Mouse (Mus musculus) hindbrain, postnatal 0 days (tissue): ENCODE results near the gene Wdr81. TPM values are rescaled to one million over a fixed set of nuclear protein-coding genes. Genes with fewer than 3 reads are reported as not detected.

Experiments used
- ATAC-seq: fragments of 200-750 bp; cut with Nextera tagmentation; 2 replicates; pipeline ENCODE4 v1.8.0; 2017; ENCODE audit warnings: mild to moderate bottlenecking, moderate TSS enrichment, moderate library complexity
- DNase-seq: peaks from one replicate; pipeline ENCODE4 v3.0.0-alpha.2; 2015; ENCODE audit warnings: low spot score
- H3K27ac ChIP-seq: fragments of 300-500 bp; sonication (generic); 2 replicates; pipeline ENCODE4 v1.5.1; 2014; ENCODE audit warnings: mild to moderate bottlenecking
- H3K27me3 ChIP-seq: fragments of 300-500 bp; sonication (generic); 2 replicates; pipeline ENCODE4 v1.6.1; 2014; ENCODE audit warnings: low read length, mixed read lengths; ENCODE audit not compliant: insufficient read depth
- H3K36me3 ChIP-seq: fragments of 300-500 bp; sonication (generic); 2 replicates; pipeline ENCODE4 v1.6.1; 2014; ENCODE audit warnings: low read length, mixed read lengths; ENCODE audit not compliant: insufficient read depth
- H3K4me1 ChIP-seq: fragments of 300-500 bp; sonication (generic); 2 replicates; pipeline ENCODE4 v1.6.1; 2014; ENCODE audit warnings: antibody characterized with exemption, low read length, mixed read lengths; ENCODE audit not compliant: insufficient read depth
- H3K4me2 ChIP-seq: fragments of 300-500 bp; sonication (generic); 2 replicates; pipeline ENCODE4 v1.6.1; 2014; ENCODE audit warnings: low read depth, mild to moderate bottlenecking, low read length, moderate library complexity, mixed read lengths
- H3K4me3 ChIP-seq: fragments of 300-500 bp; sonication (generic); 2 replicates; pipeline ENCODE4 v1.5.1; 2014; ENCODE audit warnings: low read length
- H3K9ac ChIP-seq: fragments of 300-500 bp; sonication (generic); replicated peaks from 2 replicates; pipeline ENCODE4 v1.6.1; 2014; ENCODE audit warnings: mild to moderate bottlenecking, low read length, moderate library complexity, mixed read lengths
- H3K9me3 ChIP-seq: fragments of 300-500 bp; sonication (generic); 2 replicates; pipeline ENCODE4 v1.6.1; 2016; ENCODE audit warnings: low read length, mixed read lengths
- CTCF ChIP-seq: IDR thresholded peaks from 2 replicates; pipeline ENCODE4 v1.5.1; 2016; ENCODE audit warnings: antibody characterized with exemption, control low read depth, low read depth
- WGBS: fragments of 180-500 bp; shearing (Covaris S2); extraction: QIAGEN DNeasy Blood & Tissue Kit; methylation state at CpG from one replicate; pipeline ENCODE4 v1.1.7; 2014; 5-methylcytosine and 5-hydroxymethylcytosine counted together
- microRNA counts: library from miRNA; unstranded; fragments of <30 nt; microRNA quantifications from one replicate; lab custom pipeline; 2015
- microRNA-seq, 2 experiments: library from miRNA; unstranded; fragments of <30 nt; microRNA quantifications; one replicate each; pipeline ENCODE4; 2016
- polyA plus RNA-seq: library from polyadenylated mRNA; unstranded; fragments of >200 nt; fragmentation: Nextera tagmentation; extraction: Ambion mirVana; gene quantifications from 2 replicates; pipeline ENCODE4 v1.2.1, GENCODE M21; 2015
- total RNA-seq: library from RNA; depleted of rRNA; stranded (reverse); fragments of >200 nt; gene quantifications from 2 replicates; pipeline ENCODE4 v1.2.3, GENCODE M21; 2014; rRNA removed

Wdr81 gene
- total and polyA plus RNA-seq, 2 experiments from 2014 or later: 4.1 to 20.4 TPM

DNA sequence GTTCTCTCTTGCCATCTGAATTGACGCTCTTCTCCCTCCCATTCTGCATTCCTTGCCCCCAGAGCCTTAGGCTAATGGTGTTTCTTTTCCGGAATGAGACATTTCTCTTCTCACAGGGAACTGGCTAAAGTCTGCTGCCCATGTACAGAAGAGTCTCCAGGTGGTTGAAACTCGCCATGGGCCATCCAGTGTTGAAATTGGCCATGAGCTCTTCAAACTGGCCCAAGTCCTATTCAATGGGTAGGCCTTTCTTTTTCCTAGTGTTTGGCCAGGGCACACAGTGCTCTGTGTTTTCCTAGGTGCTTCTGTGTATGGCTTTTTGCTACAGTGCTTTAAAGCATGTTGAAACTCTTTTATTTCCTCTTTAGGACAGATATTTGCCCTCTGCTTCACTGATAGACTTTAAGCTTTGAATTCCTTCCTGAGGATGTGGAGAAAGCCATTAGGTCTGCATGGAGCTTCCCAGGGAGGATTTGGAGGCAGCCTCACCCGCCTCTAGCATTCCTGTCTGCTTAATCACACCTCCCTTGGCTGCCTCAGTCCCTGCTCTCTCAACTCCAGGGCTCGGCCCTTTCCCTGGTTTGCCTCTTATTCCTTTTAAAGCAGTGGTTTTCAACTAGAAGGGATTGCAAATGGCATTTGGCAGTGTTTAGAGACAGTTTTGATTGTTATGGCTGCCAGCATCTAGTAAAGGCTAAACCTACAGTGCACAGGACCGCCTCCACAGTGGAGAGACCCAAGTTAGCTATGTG, 51.0 kb downstream of the Wdr81 start:
- ATAC-seq (no peak), DNase-seq (no peak)
- WGBS: 80% methylated on average over 6 of the region's 6 CpGs
- Histone ChIP-seq H3K9ac (no peak overlapping the region), H3K27me3 (no peaks in the 10 kb centered on the region), H3K4me2 (no peak overlapping the region), H3K4me1 (no peaks in the 10 kb centered on the region), H3K36me3 (no peaks in the 10 kb centered on the region), H3K27ac (no peak overlapping the region), H3K9me3 (no peaks in the 10 kb centered on the region), H3K4me3 (no peak overlapping the region)
- TF ChIP-seq CTCF: no peak

DNA sequence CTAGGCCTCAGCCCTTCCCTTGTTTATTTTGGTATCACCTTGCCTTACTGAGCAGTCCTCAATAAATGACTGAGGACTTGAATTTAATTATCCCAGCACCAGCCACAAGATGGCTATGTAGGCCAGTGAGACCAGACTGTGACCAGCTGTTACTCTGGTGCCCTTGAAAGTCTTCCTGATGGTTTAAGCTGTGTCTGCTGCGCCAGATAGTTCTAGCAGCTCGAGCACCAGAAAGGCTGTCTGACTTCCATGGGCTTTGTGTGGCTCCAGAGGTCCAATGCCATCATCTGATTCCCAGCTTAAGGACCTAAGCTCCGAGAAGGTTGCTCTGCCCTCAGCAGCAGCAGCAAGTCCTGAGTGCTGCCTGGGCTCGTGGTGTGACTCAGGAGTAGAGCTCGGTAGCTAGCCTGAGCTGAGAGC, 52.2 kb downstream of the Wdr81 start:
- TF ChIP-seq CTCF: peak; percentile 89
- no peaks in the 10 kb centered on the region for H3K36me3 ChIP-seq
- H3K4me2 ChIP-seq: no peak overlapping the region
- H3K4me3 ChIP-seq: no peak overlapping the region
- DNase-seq (peak; percentile 89), ATAC-seq (peak; percentile 92)
- H3K4me1 ChIP-seq: no peaks in the 10 kb centered on the region
- no peak overlapping the region for H3K27ac ChIP-seq
- 51% methylated on average over 5 of the region's 5 CpGs for WGBS
- H3K9me3 ChIP-seq: no peaks in the 10 kb centered on the region
- no peak overlapping the region; the same call in 1 of the 2 replicates for H3K9ac ChIP-seq
- H3K27me3 ChIP-seq: no peaks in the 10 kb centered on the region

DNA sequence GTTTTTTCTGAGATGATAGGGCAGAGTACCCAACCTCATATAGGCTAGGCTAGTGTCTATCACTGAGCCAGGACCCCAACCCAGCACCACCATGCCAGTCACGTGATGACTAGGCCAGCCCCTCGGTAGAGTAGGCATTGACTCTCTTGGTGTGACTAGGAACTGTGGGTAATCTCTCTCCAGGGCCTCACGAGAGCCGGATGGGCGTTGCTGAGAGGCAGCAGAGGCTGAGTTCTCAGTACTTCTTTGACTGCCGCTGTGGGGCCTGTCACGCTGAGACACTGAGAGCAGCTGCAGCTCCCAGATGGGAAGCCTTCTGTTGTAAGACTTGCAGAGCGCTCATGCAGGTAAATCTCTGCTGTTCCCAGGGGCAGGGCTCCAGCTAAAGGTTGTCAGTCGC, 54.4 kb downstream of the Wdr81 start:
- no peak overlapping the region for H3K27ac ChIP-seq
- no peak for ATAC-seq
- DNase-seq: peak; percentile 13
- no peaks in the 10 kb centered on the region for H3K9me3 ChIP-seq
- no peaks in the 10 kb centered on the region for H3K4me1 ChIP-seq
- no peak overlapping the region for H3K9ac ChIP-seq
- no peaks in the 10 kb centered on the region for H3K36me3 ChIP-seq
- H3K27me3 ChIP-seq: no peaks in the 10 kb centered on the region
- H3K4me2 ChIP-seq: no peak overlapping the region
- WGBS: 48% methylated on average over 9 of the region's 9 CpGs
- no peak for TF ChIP-seq CTCF
- H3K4me3 ChIP-seq: no peak overlapping the region

DNA sequence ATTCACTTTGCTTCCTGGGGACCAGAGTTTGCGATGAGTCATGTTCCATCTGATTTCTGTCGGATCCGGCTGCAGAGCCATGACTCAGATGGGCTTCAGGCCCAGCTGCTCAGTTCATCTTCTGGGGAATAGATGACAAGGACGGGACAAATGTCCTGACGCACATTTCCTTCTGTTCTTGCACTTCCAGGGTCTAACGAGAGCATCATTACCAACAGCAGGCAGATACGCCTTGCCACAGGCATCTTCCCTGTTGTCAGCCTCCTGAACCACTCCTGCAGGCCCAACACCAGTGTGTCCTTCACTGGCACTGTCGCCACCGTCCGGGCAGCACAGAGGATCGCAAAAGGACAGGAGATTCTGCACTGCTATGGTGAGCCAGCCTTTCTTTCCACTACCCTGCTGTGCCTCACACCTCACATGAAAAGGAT, 55.1 kb downstream of the Wdr81 start:
- H3K9ac ChIP-seq: no peak overlapping the region
- 77% methylated on average over 11 of the region's 11 CpGs for WGBS
- no peak for ATAC-seq

DNA sequence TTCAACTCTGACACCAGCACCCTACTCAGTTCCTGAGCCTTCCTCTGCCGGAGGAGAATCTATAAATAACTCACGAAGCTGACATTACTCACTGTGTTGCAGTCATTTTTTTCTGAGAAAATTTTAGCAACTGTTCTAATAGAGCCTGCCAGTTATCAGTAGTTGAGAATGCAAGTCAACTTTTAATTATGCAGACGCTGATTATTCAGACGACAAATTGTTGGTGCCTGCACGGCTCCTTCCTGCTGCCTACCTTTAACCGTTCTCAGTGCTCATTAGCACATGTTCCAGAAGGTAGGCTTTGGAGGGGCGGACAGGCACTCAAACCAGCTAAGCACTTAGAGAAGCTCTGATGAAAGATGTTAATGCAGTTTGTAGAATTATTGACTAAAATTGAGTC, 57.1 kb downstream of the Wdr81 start:
- DNase-seq: no peak
- H3K27me3 ChIP-seq: no peaks in the 10 kb centered on the region
- WGBS: 72% methylated on average over 7 of the region's 7 CpGs
- no peak for ATAC-seq
- no peak overlapping the region for H3K27ac ChIP-seq
- H3K36me3 ChIP-seq: no peaks in the 10 kb centered on the region
- no peaks in the 10 kb centered on the region for H3K4me1 ChIP-seq
- H3K9ac ChIP-seq: no peak overlapping the region
- no peaks in the 10 kb centered on the region for H3K9me3 ChIP-seq
- no peak overlapping the region for H3K4me2 ChIP-seq
- no peak for TF ChIP-seq CTCF
- no peak overlapping the region for H3K4me3 ChIP-seq

More for the DNA sequence above, 55.1 kb downstream of the Wdr81 start:
- Histone ChIP-seq H3K4me2 (no peak overlapping the region), H3K4me3 (no peak overlapping the region), H3K36me3 (no peaks in the 10 kb centered on the region), H3K9me3 (no peaks in the 10 kb centered on the region), H3K4me1 (no peaks in the 10 kb centered on the region), H3K27me3 (no peaks in the 10 kb centered on the region), H3K27ac (no peak overlapping the region)
- DNase-seq: no peak
- TF ChIP-seq CTCF: no peak

DNA sequence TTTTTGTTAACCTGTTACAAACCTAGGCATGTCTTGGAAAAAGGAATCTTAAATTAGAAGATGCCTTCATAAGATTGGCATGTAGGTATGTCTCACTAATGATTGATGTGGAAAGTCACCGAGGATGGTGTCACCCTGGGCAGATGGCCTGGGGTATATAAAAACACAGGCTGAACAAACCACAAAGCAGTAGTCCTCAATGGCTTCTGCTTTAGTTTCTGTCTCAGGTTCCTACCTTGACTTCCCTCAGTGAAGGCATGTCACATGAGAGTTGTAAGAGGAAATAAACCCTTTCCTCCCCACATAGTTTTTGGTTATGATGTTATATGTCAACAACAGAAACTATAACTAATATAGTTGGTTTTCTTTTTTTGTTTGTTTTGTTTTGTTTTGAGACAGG, 58.9 kb downstream of the Wdr81 start:
- DNase-seq (no peak), ATAC-seq (no peak)
- H3K27me3 ChIP-seq: no peaks in the 10 kb centered on the region
- no peak overlapping the region for H3K27ac ChIP-seq
- no peaks in the 10 kb centered on the region for H3K36me3 ChIP-seq
- no peak overlapping the region for H3K4me2 ChIP-seq
- TF ChIP-seq CTCF: no peak
- WGBS: 88% methylated on average over 1 of the region's 1 CpGs
- no peak overlapping the region for H3K4me3 ChIP-seq
- H3K9ac ChIP-seq: no peak overlapping the region
- H3K9me3 ChIP-seq: no peaks in the 10 kb centered on the region
- no peaks in the 10 kb centered on the region for H3K4me1 ChIP-seq

MicroRNAs within 50 kb of the gene (microRNA counts, 519-probe panel; counts per million panel counts)
- microRNA mmu-miR-22 (lab: Ali Mortazavi, UCI): 5,652 counts per million, percentile 92 among the panel's probes with 10 or more counts

Small RNA genes within 50 kb of the gene (microRNA-seq; reads per million reads assigned to microRNA genes)
- gene Mir22: 12,578 to 14,562 reads per million in 2 experiments

Other genes starting within 250 kb of the Wdr81 start
- gene Rpa1, start 106.4 kb downstream of the Wdr81 start, total RNA-seq: 66.9 and 105 TPM in 2 replicates
- 51.1 and 55.5 TPM in 2 replicates for gene Rpa1, start 106.4 kb downstream of the Wdr81 start, polyA plus RNA-seq
- gene Smyd4, start 106.3 kb downstream of the Wdr81 start, total RNA-seq: 12.7 and 14.1 TPM in 2 replicates
- gene Smyd4, start 106.3 kb downstream of the Wdr81 start, polyA plus RNA-seq: 17.1 and 17.7 TPM in 2 replicates
- gene Serpinf1, start 32.0 kb downstream of the Wdr81 start, total RNA-seq: 56.6 and 57.6 TPM in 2 replicates
- 41.5 and 47.1 TPM in 2 replicates for gene Serpinf1, start 32.0 kb downstream of the Wdr81 start, polyA plus RNA-seq
- 0.05 TPM in 1 of 2 replicates, not detected in the other for gene Serpinf2, start 15.1 kb downstream of the Wdr81 start, total RNA-seq
- gene Serpinf2, start 15.1 kb downstream of the Wdr81 start, polyA plus RNA-seq: not detected in 2 replicates
- gene Tlcd2, start 7.0 kb upstream of the Wdr81 start, total RNA-seq: 1.0 and 3.4 TPM in 2 replicates
- gene Tlcd2, start 7.0 kb upstream of the Wdr81 start, polyA plus RNA-seq: 1.5 and 1.6 TPM in 2 replicates
- gene Prpf8, start 32.1 kb upstream of the Wdr81 start, total RNA-seq: 118 and 126 TPM in 2 replicates
- gene Prpf8, start 32.1 kb upstream of the Wdr81 start, polyA plus RNA-seq: 25.9 and 29.4 TPM in 2 replicates
- gene Rilp, start 55.4 kb upstream of the Wdr81 start, total RNA-seq: 3.9 and 6.6 TPM in 2 replicates
- gene Rilp, start 55.4 kb upstream of the Wdr81 start, polyA plus RNA-seq: 7.3 and 7.6 TPM in 2 replicates
- 3.3 and 3.7 TPM in 2 replicates for gene Scarf1, start 58.8 kb upstream of the Wdr81 start, total RNA-seq
- 3.5 and 3.6 TPM in 2 replicates for gene Scarf1, start 58.8 kb upstream of the Wdr81 start, polyA plus RNA-seq
- gene Slc43a2, start 77.0 kb upstream of the Wdr81 start, total RNA-seq: 31.3 and 36.2 TPM in 2 replicates
- gene Slc43a2, start 77.0 kb upstream of the Wdr81 start, polyA plus RNA-seq: 17.2 and 17.8 TPM in 2 replicates
- 90.7 and 91.4 TPM in 2 replicates for gene Pitpna, start 133.4 kb upstream of the Wdr81 start, total RNA-seq
- gene Pitpna, start 133.4 kb upstream of the Wdr81 start, polyA plus RNA-seq: 95.9 and 109 TPM in 2 replicates
- gene Inpp5k, start 176.3 kb upstream of the Wdr81 start, total RNA-seq: 52.1 and 53.2 TPM in 2 replicates
- 38.8 and 43.9 TPM in 2 replicates for gene Inpp5k, start 176.3 kb upstream of the Wdr81 start, polyA plus RNA-seq
- gene Myo1c, start 195.8 kb upstream of the Wdr81 start, total RNA-seq: 20.5 and 22.4 TPM in 2 replicates
- gene Myo1c, start 195.8 kb upstream of the Wdr81 start, polyA plus RNA-seq: 9.3 and 9.5 TPM in 2 replicates
- gene Crk, start 224.5 kb upstream of the Wdr81 start, total RNA-seq: 83.3 and 111 TPM in 2 replicates
- 82.3 and 82.5 TPM in 2 replicates for gene Crk, start 224.5 kb upstream of the Wdr81 start, polyA plus RNA-seq